Mouse (Mus musculus) myocyte (in vitro differentiated cells): Measurements from ENCODE around the gene Hist1h4f. TPM values are rescaled to one million over a fixed set of nuclear protein-coding genes. Genes with fewer than 3 reads are reported as not detected.
A peak's percentile ranks its signal among the peaks of the same experiment; 100 is the strongest.

Experiments used
- H3K27me3 ChIP-seq: one replicate; pipeline ENCODE4 v1.6.1; 2011; ENCODE audit not compliant: control insufficient read depth, insufficient read depth, insufficient read length
- H3K36me3 ChIP-seq: one replicate; pipeline ENCODE4 v1.6.1; 2011; ENCODE audit not compliant: control insufficient read depth, insufficient read depth
- H3K4me2 ChIP-seq: one replicate; pipeline ENCODE4 v1.6.1; 2011; ENCODE audit warnings: low read depth, control low read depth
- H3K4me3 ChIP-seq: one replicate; pipeline ENCODE4 v1.5.1; 2011; ENCODE audit warnings: mild to moderate bottlenecking, control low read depth, moderate library complexity
- H3K79me2 ChIP-seq: one replicate; pipeline ENCODE4 v1.6.1; 2011; ENCODE audit not compliant: control insufficient read depth, insufficient read depth
- H3ac ChIP-seq: one replicate; pipeline ENCODE4 v1.6.1; 2011; ENCODE audit not compliant: control insufficient read depth, insufficient read length
- CEBPB ChIP-seq: IDR thresholded peaks from 2 replicates; pipeline ENCODE4 v1.6.1; 2011; ENCODE audit warnings: mild to moderate bottlenecking, moderate library complexity; ENCODE audit not compliant: poor library complexity, insufficient read depth, severe bottlenecking
- E2F4 ChIP-seq: IDR thresholded peaks from one replicate; pipeline ENCODE4 v1.6.1; 2011; ENCODE audit warnings: mild to moderate bottlenecking, control low read depth, moderate library complexity; ENCODE audit not compliant: insufficient read depth
- MAX ChIP-seq: IDR thresholded peaks from one replicate; pipeline ENCODE4 v1.6.1; 2011; ENCODE audit warnings: low read depth, mild to moderate bottlenecking, control low read depth
- MYOD1 ChIP-seq, 3 experiments: IDR thresholded peaks; one replicate each; pipeline ENCODE4 v1.6.1; 2011; ENCODE audit warnings: control low read depth in 2 of 3, low read depth in 2 of 3, mild to moderate bottlenecking in 2 of 3, moderate library complexity in 1 of 3; ENCODE audit not compliant: insufficient read length in 2 of 3, control insufficient read depth in 1 of 3
- MYOG ChIP-seq, 3 experiments: IDR thresholded peaks; one replicate each; pipeline ENCODE4 v1.6.1; 2011; ENCODE audit warnings: control low read depth in 2 of 3, low read depth in 2 of 3, mild to moderate bottlenecking in 2 of 3; ENCODE audit not compliant: insufficient read length in 2 of 3, control insufficient read depth in 1 of 3, insufficient read depth in 1 of 3
- POLR2A ChIP-seq: IDR thresholded peaks from one replicate; pipeline ENCODE4 v1.6.1; 2011; ENCODE audit warnings: low read depth, mild to moderate bottlenecking, control low read depth, moderate library complexity; ENCODE audit not compliant: insufficient read length
- POLR2AphosphoS2 ChIP-seq: IDR thresholded peaks from one replicate; pipeline ENCODE4 v1.6.1; 2011; ENCODE audit warnings: low read depth, control low read depth; ENCODE audit not compliant: insufficient read length
- REST ChIP-seq: IDR thresholded peaks from one replicate; pipeline ENCODE4 v1.6.1; 2011; ENCODE audit warnings: mild to moderate bottlenecking, control low read depth, moderate library complexity; ENCODE audit not compliant: insufficient read depth, insufficient read length
- SRF ChIP-seq: IDR thresholded peaks from one replicate; pipeline ENCODE4 v1.6.1; 2011; ENCODE audit warnings: low read depth; ENCODE audit not compliant: control insufficient read depth, insufficient read length
- TCF12 ChIP-seq: IDR thresholded peaks from one replicate; pipeline ENCODE4 v1.6.1; 2011; ENCODE audit warnings: mild to moderate bottlenecking, control low read depth; ENCODE audit not compliant: poor library complexity, insufficient read depth, severe bottlenecking
- TCF3 ChIP-seq: IDR thresholded peaks from one replicate; pipeline ENCODE4 v1.6.1; 2011; ENCODE audit warnings: low read depth, control low read depth; ENCODE audit not compliant: insufficient read length
- USF1 ChIP-seq: IDR thresholded peaks from one replicate; pipeline ENCODE4 v1.6.1; 2011; ENCODE audit warnings: low read depth, mild to moderate bottlenecking, control low read depth, moderate library complexity
- polyA plus RNA-seq: library from polyadenylated mRNA; unstranded; fragments of >200 nt; fragmentation: generic; extraction: Trizol; gene quantifications from one replicate; pipeline ENCODE4 v1.2.1, GENCODE M21; 2012; ENCODE audit warnings: missing spikeins

The Hist1h4f gene
- polyA plus RNA-seq, 1 experiment = 4.1 TPM

GRCm38 (mm10) chr13:23516822-23517602, 34.4 kb downstream of the Hist1h4f start:
- H3K4me3 ChIP-seq = peak overlapping the region; percentile 29
- TF ChIP-seq POLR2A (no peak), MYOG (IDR thresholded peaks at IDR 0.05; ENCODE audit: control insufficient read depth in 1 of 3, insufficient read depth in 1 of 3, insufficient read length in 2 of 3, low read depth in 2 of 3) (no peak), TCF12 (no peak), TCF3 (no peak), REST (no peak), SRF (no peak), MAX (no peak), CEBPB (no peak), USF1 (no peak), E2F4 (no peak), MYOD1 (IDR thresholded peaks at IDR 0.05; ENCODE audit: control insufficient read depth in 1 of 3, insufficient read length in 2 of 3, low read depth in 2 of 3) (no peak), POLR2AphosphoS2 (no peak)
- no peaks in the 10 kb centered on the region for H3K79me2 ChIP-seq
- no peaks in the 10 kb centered on the region for H3K36me3 ChIP-seq
- no peak overlapping the region for H3ac ChIP-seq
- H3K27me3 ChIP-seq = no peaks in the 10 kb centered on the region
- peak overlapping the region; percentile 88 for H3K4me2 ChIP-seq

- H3K4me3 ChIP-seq = peak overlapping the region; percentile 29
- TF ChIP-seq MYOD1 (IDR thresholded peaks at IDR 0.05; ENCODE audit: control insufficient read depth in 1 of 3, insufficient read length in 2 of 3, low read depth in 2 of 3) = no peak
- TF ChIP-seq TCF3 = no peak
- no peak for TF ChIP-seq USF1
- no peak for TF ChIP-seq CEBPB
- TF ChIP-seq TCF12 = no peak
- no peak for TF ChIP-seq MYOG (IDR thresholded peaks at IDR 0.05; ENCODE audit: control insufficient read depth in 1 of 3, insufficient read depth in 1 of 3, insufficient read length in 2 of 3, low read depth in 2 of 3)
- no peak for TF ChIP-seq MAX
- no peak for TF ChIP-seq SRF
- no peak for TF ChIP-seq POLR2A
- TF ChIP-seq E2F4 = no peak
- no peak for TF ChIP-seq REST
- no peak for TF ChIP-seq POLR2AphosphoS2
- H3K36me3 ChIP-seq = no peaks in the 10 kb centered on the region
Measured at GRCm38 (mm10) chr13:23515826-23516620, 35.4 kb downstream of the Hist1h4f start.

GRCm38 (mm10) chr13:23515281-23515680, 36.2 kb downstream of the Hist1h4f start:
- no peaks in the 10 kb centered on the region for H3K79me2 ChIP-seq
- H3K36me3 ChIP-seq = no peaks in the 10 kb centered on the region
- H3K27me3 ChIP-seq = no peaks in the 10 kb centered on the region
- H3K4me3 ChIP-seq = no peak overlapping the region
- TF ChIP-seq MAX (no peak), TCF3 (no peak), MYOD1 (IDR thresholded peaks at IDR 0.05; ENCODE audit: control insufficient read depth in 1 of 3, insufficient read length in 2 of 3, low read depth in 2 of 3) (no peak), E2F4 (no peak), MYOG (IDR thresholded peaks at IDR 0.05; ENCODE audit: control insufficient read depth in 1 of 3, insufficient read depth in 1 of 3, insufficient read length in 2 of 3, low read depth in 2 of 3) (no peak), USF1 (no peak), POLR2A (no peak), POLR2AphosphoS2 (no peak), REST (no peak), SRF (no peak), CEBPB (no peak)
- H3ac ChIP-seq = no peak overlapping the region
- H3K4me2 ChIP-seq = no peak overlapping the region

More at GRCm38 (mm10) chr13:23515826-23516620, 35.4 kb downstream of the Hist1h4f start:
- peak overlapping the region; percentile 88 for H3K4me2 ChIP-seq
- H3K27me3 ChIP-seq = no peaks in the 10 kb centered on the region
- no peak overlapping the region for H3ac ChIP-seq
- H3K79me2 ChIP-seq = no peaks in the 10 kb centered on the region

GRCm38 (mm10) chr13:23513517-23513916, 37.9 kb downstream of the Hist1h4f start:
- Histone ChIP-seq H3K36me3 (no peaks in the 10 kb centered on the region), H3ac (no peak overlapping the region), H3K4me3 (no peak overlapping the region), H3K4me2 (no peak overlapping the region), H3K27me3 (no peaks in the 10 kb centered on the region), H3K79me2 (no peaks in the 10 kb centered on the region)
- TF ChIP-seq MAX (no peak), POLR2AphosphoS2 (no peak), REST (no peak), TCF3 (no peak), CEBPB (no peak), MYOD1 (IDR thresholded peaks at IDR 0.05; ENCODE audit: control insufficient read depth in 1 of 3, insufficient read length in 2 of 3, low read depth in 2 of 3) (no peak), TCF12 (no peak), E2F4 (no peak), SRF (no peak), MYOG (IDR thresholded peaks at IDR 0.05; ENCODE audit: control insufficient read depth in 1 of 3, insufficient read depth in 1 of 3, insufficient read length in 2 of 3, low read depth in 2 of 3) (no peak), USF1 (no peak), POLR2A (no peak)
